Mouse (Mus musculus) CH12.LX (cell line): ENCODE measurements around the gene Amotl2. TPM values are rescaled to one million over a fixed set of nuclear protein-coding genes. Genes with fewer than 3 reads are reported as not detected.

Source experiments
- DNase-seq: peaks from one replicate; pipeline ENCODE4 v3.0.0-alpha.2; 2013; ENCODE audit errors: extremely low read depth
- H3K27ac ChIP-seq: 2 replicates; pipeline ENCODE4 v1.5.1; 2012; ENCODE audit warnings: low read depth, mild to moderate bottlenecking, control low read depth, moderate library complexity; ENCODE audit not compliant: insufficient read depth
- H3K27me3 ChIP-seq: replicated peaks from 2 replicates; pipeline ENCODE3; 2012; ENCODE audit warnings: inconsistent platforms
- H3K36me3 ChIP-seq, 2 experiments: replicated peaks in 1 of 2; 2 replicates each; pipeline versions ENCODE3 to v1.6.1; 2012; ENCODE audit warnings: inconsistent platforms in 1 of 2, low read length in 1 of 2, mild to moderate bottlenecking in 1 of 2, mixed read lengths in 1 of 2, moderate library complexity in 1 of 2; ENCODE audit not compliant: control insufficient read depth in 1 of 2, insufficient read depth in 1 of 2
- H3K4me1 ChIP-seq, 2 experiments: 2 replicates each; pipeline ENCODE4 v1.6.1; 2012; ENCODE audit warnings: inconsistent platforms in 1 of 2, moderate library complexity in 1 of 2; ENCODE audit not compliant: insufficient read depth in 2 of 2, control insufficient read depth in 1 of 2
- H3K4me2 ChIP-seq: 2 replicates; pipeline ENCODE4 v1.6.1; 2012; ENCODE audit warnings: low read depth, mild to moderate bottlenecking, control low read depth; ENCODE audit not compliant: poor library complexity, insufficient read depth, severe bottlenecking
- H3K4me3 ChIP-seq, 3 experiments: fragments of 150-350 bp in 1 of 3; sonication (generic) in 1 of 3; replicated peaks in 1 of 3; 2 replicates each; pipeline versions ENCODE3 to v1.5.1; 2011 to 2012; ENCODE audit warnings: low read depth in 2 of 3, low read length in 2 of 3, mild to moderate bottlenecking in 2 of 3, moderate library complexity in 2 of 3, control low read depth in 1 of 3, improper control_type of control experiment in 1 of 3, inconsistent platforms in 1 of 3, mixed read lengths in 1 of 3; ENCODE audit not compliant: poor library complexity in 1 of 3
- H3K79me2 ChIP-seq: replicated peaks from 2 replicates; pipeline ENCODE4 v1.6.1; 2012; ENCODE audit warnings: mild to moderate bottlenecking, moderate library complexity; ENCODE audit not compliant: control insufficient read depth, poor library complexity, insufficient read depth, severe bottlenecking; ENCODE audit errors: extremely low read depth
- H3K9ac ChIP-seq: 2 replicates; pipeline ENCODE4 v1.6.1; 2012; ENCODE audit warnings: low read depth, mild to moderate bottlenecking, control low read depth, moderate library complexity; ENCODE audit not compliant: insufficient read depth
- H3K9me3 ChIP-seq: replicated peaks from 2 replicates; pipeline ENCODE3; 2012; ENCODE audit warnings: low read length, inconsistent platforms, mixed read lengths
- BHLHE40 ChIP-seq: IDR thresholded peaks from 2 replicates; pipeline ENCODE4 v1.6.1; 2011; ENCODE audit warnings: mild to moderate bottlenecking, low read depth, low read length, improper control_type of control experiment
- CHD1 ChIP-seq: IDR thresholded peaks from 2 replicates; pipeline ENCODE4 v1.6.1; 2012; ENCODE audit warnings: low read depth, low read length, improper control_type of control experiment, inconsistent platforms
- CHD2 ChIP-seq: IDR thresholded peaks from 2 replicates; pipeline ENCODE4 v1.6.1; 2011; ENCODE audit warnings: low read length, improper control_type of control experiment
- CTCF ChIP-seq, 2 experiments: IDR thresholded peaks in 1 of 2; conservative IDR thresholded peaks in 1 of 2; 2 replicates each; pipeline ENCODE4 v1.5.1; 2011 to 2012; ENCODE audit warnings: low read depth in 2 of 2, low read length in 2 of 2, improper control_type of control experiment in 1 of 2, inconsistent platforms in 1 of 2, mild to moderate bottlenecking in 1 of 2, moderate library complexity in 1 of 2
- EP300 ChIP-seq: IDR thresholded peaks from 2 replicates; pipeline ENCODE4 v1.6.1; 2011; ENCODE audit warnings: low read length, improper control_type of control experiment
- ETS1 ChIP-seq: conservative IDR thresholded peaks from 2 replicates; pipeline ENCODE4 v1.6.1; 2012; ENCODE audit warnings: low read depth, mild to moderate bottlenecking, inconsistent platforms, low read length, improper control_type of control experiment, moderate library complexity
- HCFC1 ChIP-seq: IDR thresholded peaks from 2 replicates; pipeline ENCODE4 v1.6.1; 2012; ENCODE audit warnings: low read depth, mild to moderate bottlenecking, inconsistent platforms, low read length, improper control_type of control experiment
- JUN ChIP-seq: IDR thresholded peaks from 2 replicates; pipeline ENCODE4 v1.6.1; 2011; ENCODE audit warnings: low read depth, mild to moderate bottlenecking, low read length, improper control_type of control experiment, moderate library complexity; ENCODE audit not compliant: insufficient read depth
- JUND ChIP-seq: conservative IDR thresholded peaks from 2 replicates; pipeline ENCODE4 v1.6.1; 2011; ENCODE audit warnings: low read depth, low read length, improper control_type of control experiment
- KAT2A ChIP-seq: IDR thresholded peaks from 2 replicates; pipeline ENCODE4 v1.6.1; 2012; ENCODE audit warnings: low read length, improper control_type of control experiment, inconsistent platforms; ENCODE audit not compliant: insufficient replicate concordance
- MAZ ChIP-seq: IDR thresholded peaks from 2 replicates; pipeline ENCODE4 v1.6.1; 2012; ENCODE audit warnings: low read depth, mild to moderate bottlenecking, inconsistent platforms, low read length, improper control_type of control experiment, moderate library complexity
- MXI1 ChIP-seq: IDR thresholded peaks from 2 replicates; pipeline ENCODE4 v1.6.1; 2011; ENCODE audit warnings: mild to moderate bottlenecking, low read depth, low read length, improper control_type of control experiment
- NELFE ChIP-seq: IDR thresholded peaks from 2 replicates; pipeline ENCODE4 v1.6.1; 2011; ENCODE audit warnings: low read depth, low read length, improper control_type of control experiment
- NRF1 ChIP-seq: IDR thresholded peaks from 2 replicates; pipeline ENCODE4 v1.6.1; 2014; ENCODE audit warnings: low read depth, mild to moderate bottlenecking, inconsistent platforms, low read length, improper control_type of control experiment, moderate library complexity
- PAX5 ChIP-seq: IDR thresholded peaks from 2 replicates; pipeline ENCODE4 v1.6.1; 2012; ENCODE audit warnings: low read length, inconsistent platforms, mixed read lengths
- POLR2A ChIP-seq: IDR thresholded peaks from 2 replicates; pipeline ENCODE4 v1.6.1; 2011; ENCODE audit warnings: low read depth, mild to moderate bottlenecking, improper control_type of control experiment, low read length
- POLR2AphosphoS2 ChIP-seq: IDR thresholded peaks from 2 replicates; pipeline ENCODE4 v1.6.1; 2011; ENCODE audit warnings: low read depth, low read length, improper control_type of control experiment
- RAD21 ChIP-seq: IDR thresholded peaks from 2 replicates; pipeline ENCODE4 v1.6.1; 2011; ENCODE audit warnings: low read depth, mild to moderate bottlenecking, low read length, improper control_type of control experiment, moderate library complexity
- RCOR1 ChIP-seq: conservative IDR thresholded peaks from 2 replicates; pipeline ENCODE4 v1.6.1; 2012; ENCODE audit warnings: low read depth, mild to moderate bottlenecking, inconsistent platforms, low read length, improper control_type of control experiment
- SIN3A ChIP-seq: IDR thresholded peaks from 2 replicates; pipeline ENCODE4 v1.6.1; 2012; ENCODE audit warnings: low read length, improper control_type of control experiment, inconsistent platforms
- SMC3 ChIP-seq: IDR thresholded peaks from 2 replicates; pipeline ENCODE4 v1.6.1; 2011; ENCODE audit warnings: low read depth, low read length, improper control_type of control experiment
- TBP ChIP-seq: conservative IDR thresholded peaks from 2 replicates; pipeline ENCODE4 v1.6.1; 2011; ENCODE audit warnings: low read depth, low read length, improper control_type of control experiment
- TCF12 ChIP-seq: IDR thresholded peaks from 2 replicates; pipeline ENCODE4 v1.6.1; 2014; ENCODE audit warnings: low read depth, mild to moderate bottlenecking, inconsistent platforms, low read length, improper control_type of control experiment
- USF2 ChIP-seq: conservative IDR thresholded peaks from 2 replicates; pipeline ENCODE4 v1.6.1; 2011; ENCODE audit warnings: low read depth, low read length, improper control_type of control experiment
- ZC3H11A ChIP-seq: IDR thresholded peaks from 2 replicates; pipeline ENCODE4 v1.6.1; 2012; ENCODE audit warnings: low read depth, mild to moderate bottlenecking, inconsistent platforms, low read length, improper control_type of control experiment
- ZMIZ1 ChIP-seq: IDR thresholded peaks from 2 replicates; pipeline ENCODE4 v1.6.1; 2012; ENCODE audit warnings: low read depth, mild to moderate bottlenecking, inconsistent platforms, low read length, improper control_type of control experiment
- ZNF384 ChIP-seq: IDR thresholded peaks from 2 replicates; pipeline ENCODE4 v1.6.1; 2012; ENCODE audit warnings: low read depth, low read length, improper control_type of control experiment, inconsistent platforms
- dilution Hi-C: fragments of 300-500 bp; cut with MboI; formaldehyde crosslinking; loops from 2 replicates; pipeline ENCODE4 v1.14.3; 2020; ENCODE audit warnings: low sequenced_read_pairs; ENCODE audit not compliant: extremely low pct_unique_long_range_greater_than_20kb, extremely low pct_ligation_motif_present
- in situ Hi-C: fragments of 300-500 bp; cut with MboI; formaldehyde crosslinking; loops from 3 replicates; pipeline ENCODE4 v1.14.3; 2019; ENCODE audit warnings: low sequenced_read_pairs, low pct_ligation_motif_present, low pct_unique_long_range_greater_than_20kb, mixed read lengths
- polyA plus RNA-seq: library from polyadenylated mRNA; unstranded; fragments of >175 nt; gene quantifications from 2 replicates; pipeline ENCODE4 v1.2.1, GENCODE M21; 2012; ENCODE audit warnings: low read depth; ENCODE audit not compliant: insufficient read length
- total RNA-seq, 2 experiments: library from RNA; depleted of rRNA; stranded (reverse); fragments of 300-350 nt in 1 of 2; fragments of >200 nt in 1 of 2; gene quantifications; 2 replicates each; pipeline ENCODE4 v1.2.3; 2012 to 2014

Gene Amotl2
- total and polyA plus RNA-seq, 3 experiments: 0.08 TPM; not detected in 2

DNA sequence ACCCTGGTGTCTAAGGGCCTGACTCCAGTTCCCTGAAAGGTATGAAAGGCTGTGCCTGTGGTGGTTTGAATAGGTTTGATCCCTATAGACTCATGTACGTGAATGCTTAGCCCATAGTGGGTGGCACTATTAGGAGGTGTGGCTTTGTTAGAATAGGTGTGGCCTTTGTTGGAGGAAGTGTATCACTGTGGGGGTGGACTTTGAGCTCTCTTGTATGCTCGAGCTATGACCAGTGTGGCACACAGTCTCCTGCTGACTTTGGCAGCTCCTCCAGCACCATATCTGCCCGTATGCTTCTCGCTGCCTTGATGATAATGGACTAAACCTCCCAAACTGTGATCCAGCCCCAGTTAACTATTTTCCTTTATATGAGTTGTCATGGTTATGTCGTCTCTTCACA lies 40.5 kb upstream of the Amotl2 start:
- H3K79me2 ChIP-seq: no peaks in the 10 kb centered on the region
- no peaks in the 10 kb centered on the region for H3K9me3 ChIP-seq
- no peak for DNase-seq
- no peak overlapping the region for H3K4me2 ChIP-seq
- in situ Hi-C loops (no loop called here), dilution Hi-C loops (no loop called here)
- no peaks in the 10 kb centered on the region for H3K36me3 ChIP-seq
- H3K27me3 ChIP-seq: no peaks in the 10 kb centered on the region
- H3K9ac ChIP-seq: no peak overlapping the region
- H3K4me1 ChIP-seq: no peaks in the 10 kb centered on the region
- H3K4me3 ChIP-seq: no peak overlapping the region
- no peak for TF ChIP-seq POLR2AphosphoS2
- no peak for TF ChIP-seq JUN
- TF ChIP-seq BHLHE40: no peak
- TF ChIP-seq CHD1: no peak
- TF ChIP-seq ZNF384: no peak
- TF ChIP-seq CHD2: no peak
- TF ChIP-seq CTCF (conservative IDR thresholded peaks at IDR 0.05 in 1 of 2, IDR thresholded peaks at IDR 0.05 in 1 of 2; ENCODE audit: low read depth in 2 of 2, low read length in 2 of 2): no peak
- no peak for TF ChIP-seq USF2
- no peak for TF ChIP-seq NRF1
- no peak for TF ChIP-seq PAX5
- no peak for TF ChIP-seq TCF12
- no peak for TF ChIP-seq NELFE
- no peak for TF ChIP-seq RAD21
- no peak for TF ChIP-seq POLR2A
- no peak for TF ChIP-seq MXI1
- TF ChIP-seq SIN3A: no peak
- no peak for TF ChIP-seq ETS1
- TF ChIP-seq TBP: no peak
- no peak for TF ChIP-seq ZC3H11A
- no peak overlapping the region for H3K27ac ChIP-seq

DNA sequence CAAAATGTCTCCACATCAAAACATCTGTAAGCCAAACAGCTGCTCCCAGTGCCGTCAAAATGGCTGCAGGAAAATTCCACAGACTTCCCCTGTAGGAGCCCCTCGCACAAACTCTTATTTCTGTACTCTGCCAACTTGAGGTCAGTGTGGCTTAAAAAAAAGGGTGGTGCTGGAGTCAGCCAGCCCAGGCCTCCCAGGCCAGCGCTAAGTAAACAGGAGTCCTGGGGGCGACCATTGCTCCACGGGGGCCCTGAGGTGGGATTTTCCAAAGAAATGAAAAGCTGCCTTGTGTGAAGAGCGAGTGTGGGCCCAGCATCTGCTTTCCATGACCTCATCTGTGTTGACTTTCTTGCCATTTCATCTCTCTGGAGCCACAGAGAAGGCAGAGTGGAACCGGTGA lies 35.0 kb upstream of the Amotl2 start:
- Histone ChIP-seq H3K36me3 (no peaks in the 10 kb centered on the region), H3K4me3 (no peak overlapping the region), H3K4me2 (no peak overlapping the region; the same call in 1 of the 2 replicates), H3K4me1 (peaks cover 0 to 5% of the 10 kb centered on the region in 2 experiments; a peak in 2 of 4 replicates), H3K27ac (no peak overlapping the region), H3K9me3 (no peaks in the 10 kb centered on the region), H3K9ac (no peak overlapping the region), H3K27me3 (peaks cover 11% of the 10 kb centered on the region), H3K79me2 (no peaks in the 10 kb centered on the region)
- DNase-seq: no peak
- in situ Hi-C loops: no loop called here
- TF ChIP-seq PAX5 (no peak), MAZ (no peak), CTCF (conservative IDR thresholded peaks at IDR 0.05 in 1 of 2, IDR thresholded peaks at IDR 0.05 in 1 of 2; ENCODE audit: low read depth in 2 of 2, low read length in 2 of 2) (no peak), TCF12 (no peak), SMC3 (no peak), USF2 (no peak), EP300 (no peak), POLR2AphosphoS2 (no peak), KAT2A (no peak), HCFC1 (no peak), NRF1 (no peak), RAD21 (no peak), ZMIZ1 (no peak), RCOR1 (no peak), JUND (no peak)
- dilution Hi-C loops: no loop called here
